Mouse (Mus musculus): ENCODE results near the gene Prrg4. TPM values are rescaled to one million over a fixed set of nuclear protein-coding genes. Genes with fewer than 3 reads are reported as not detected.
"Not testable (repeated sequence)": the region's sequence is repeated elsewhere in the genome, so short reads cannot be mapped to it uniquely, and the experiment has no call there.

Gene Prrg4
- polyA plus RNA-seq, 1 experiment from 2014 or later = 1.7 TPM

GRCm38 (mm10) chr2:104826191-104826590 lies 23.5 kb downstream of the Prrg4 start:
- H3K4me3 ChIP-seq (ENCODE audit: low read depth, low read length) = no peak overlapping the region
- H3K4me2 ChIP-seq (replicated peaks; ENCODE audit: low read depth, low read length) = no peak overlapping the region
- WGBS = 89% methylated on average over 4 of the region's 4 CpGs
- ATAC-seq (no peak), DNase-seq (ENCODE audit: low spot score) (no peak)
- H3K27ac ChIP-seq (ENCODE audit: low read length) = no peak overlapping the region
- no peaks in the 10 kb centered on the region for H3K4me1 ChIP-seq (ENCODE audit: insufficient read depth, low read depth, low read length)
- H3K27me3 ChIP-seq (replicated peaks; ENCODE audit: insufficient read depth, low read length) = no peaks in the 10 kb centered on the region
- no peaks in the 10 kb centered on the region; the same call in 1 of the 2 replicates for H3K36me3 ChIP-seq (ENCODE audit: insufficient read depth, low read length)
- TF ChIP-seq CTCF (IDR thresholded peaks at IDR 0.05) = no peak
- TF ChIP-seq EP300 (IDR thresholded peaks at IDR 0.05) = no peak
- no peak overlapping the region for H3K9ac ChIP-seq (replicated peaks; ENCODE audit: low read depth)
- H3K9me3 ChIP-seq (ENCODE audit: low read length) = no peaks in the 10 kb centered on the region

- H3K4me1 ChIP-seq (ENCODE audit: insufficient read depth, low read depth, low read length); H3K9ac ChIP-seq (replicated peaks; ENCODE audit: low read depth); ATAC-seq; H3K4me2 ChIP-seq (replicated peaks; ENCODE audit: low read depth, low read length); H3K9me3 ChIP-seq (ENCODE audit: low read length); H3K4me3 ChIP-seq (ENCODE audit: low read depth, low read length); H3K27me3 ChIP-seq (replicated peaks; ENCODE audit: insufficient read depth, low read length); H3K27ac ChIP-seq (ENCODE audit: low read length); DNase-seq (ENCODE audit: low spot score); H3K36me3 ChIP-seq (ENCODE audit: insufficient read depth, low read length): not testable (repeated sequence)
- WGBS = 93% methylated on average over 3 of the region's 3 CpGs
Observed at GRCm38 (mm10) chr2:104818763-104819162, 30.9 kb downstream of the Prrg4 start.

GRCm38 (mm10) chr2:104817555-104818330 lies 31.9 kb downstream of the Prrg4 start:
- Histone ChIP-seq H3K9ac (replicated peaks; ENCODE audit: low read depth) (peak overlapping the region; percentile 90), H3K9me3 (ENCODE audit: low read length) (no peaks in the 10 kb centered on the region), H3K27ac (ENCODE audit: low read length) (peak overlapping the region; percentile 95), H3K36me3 (ENCODE audit: insufficient read depth, low read length) (no peaks in the 10 kb centered on the region), H3K4me2 (replicated peaks; ENCODE audit: low read depth, low read length) (peak overlapping the region; percentile 96), H3K27me3 (replicated peaks; ENCODE audit: insufficient read depth, low read length) (no peaks in the 10 kb centered on the region), H3K4me1 (ENCODE audit: insufficient read depth, low read depth, low read length) (peaks cover 6% of the 10 kb centered on the region; the same call in 1 of the 2 replicates), H3K4me3 (ENCODE audit: low read depth, low read length) (peak overlapping the region; percentile 91)
- ATAC-seq (no peak), DNase-seq (ENCODE audit: low spot score) (peak; percentile 11)
- TF ChIP-seq CTCF (IDR thresholded peaks at IDR 0.05) (no peak), EP300 (IDR thresholded peaks at IDR 0.05) (no peak)
- 2% methylated on average over 15 of the region's 15 CpGs for WGBS

- ATAC-seq = peak; percentile 96
- DNase-seq (ENCODE audit: low spot score) = peak; percentile 95
- peaks cover 6% of the 10 kb centered on the region; the same call in 1 of the 2 replicates for H3K4me1 ChIP-seq (ENCODE audit: insufficient read depth, low read depth, low read length)
- peak overlapping the region; percentile 91 for H3K4me3 ChIP-seq (ENCODE audit: low read depth, low read length)
- WGBS = 1% methylated on average over 11 of the region's 51 CpGs
- peak overlapping the region; percentile 96 for H3K4me2 ChIP-seq (replicated peaks; ENCODE audit: low read depth, low read length)
- H3K27ac ChIP-seq (ENCODE audit: low read length) = peak overlapping the region; percentile 95
- H3K27me3 ChIP-seq (replicated peaks; ENCODE audit: insufficient read depth, low read length) = no peaks in the 10 kb centered on the region
- TF ChIP-seq EP300 (IDR thresholded peaks at IDR 0.05) (no peak), CTCF (IDR thresholded peaks at IDR 0.05) (peak; percentile 80)
- H3K9me3 ChIP-seq (ENCODE audit: low read length) = no peaks in the 10 kb centered on the region
- peak overlapping the region; percentile 90 for H3K9ac ChIP-seq (replicated peaks; ENCODE audit: low read depth)
- no peaks in the 10 kb centered on the region for H3K36me3 ChIP-seq (ENCODE audit: insufficient read depth, low read length)
Observed at GRCm38 (mm10) chr2:104816866-104817439, 32.7 kb downstream of the Prrg4 start.

GRCm38 (mm10) chr2:104816371-104816827 lies 33.3 kb downstream of the Prrg4 start, which contains the start of gene Qser1:
Qser1 (minus strand) TSS chr2:104816760.
- peak within 1 kb of the TSS; percentile 95 for H3K27ac ChIP-seq (ENCODE audit: low read length)
- peak within 1 kb of the TSS; percentile 91 for H3K4me3 ChIP-seq (ENCODE audit: low read depth, low read length)
- H3K4me1 ChIP-seq (ENCODE audit: insufficient read depth, low read depth, low read length) = peaks cover 6% of the 10 kb centered on the region; the same call in 1 of the 2 replicates
- ATAC-seq = no peak
- no peaks in the 10 kb centered on the region for H3K9me3 ChIP-seq (ENCODE audit: low read length)
- peak within 1 kb of the TSS; percentile 90 for H3K9ac ChIP-seq (replicated peaks; ENCODE audit: low read depth)
- no peak for DNase-seq (ENCODE audit: low spot score)
- H3K4me2 ChIP-seq (replicated peaks; ENCODE audit: low read depth, low read length) = peak within 1 kb of the TSS; percentile 96
- H3K27me3 ChIP-seq (replicated peaks; ENCODE audit: insufficient read depth, low read length) = no peaks in the 10 kb centered on the region
- TF ChIP-seq CTCF (IDR thresholded peaks at IDR 0.05) = no peak
- no peak for TF ChIP-seq EP300 (IDR thresholded peaks at IDR 0.05)
- H3K36me3 ChIP-seq (ENCODE audit: insufficient read depth, low read length) = no peaks in the 10 kb centered on the region
- WGBS = 3% methylated on average over 9 of the region's 50 CpGs

GRCm38 (mm10) chr2:104815561-104816370 lies 33.9 kb downstream of the Prrg4 start:
- no peaks in the 10 kb centered on the region for H3K36me3 ChIP-seq (ENCODE audit: insufficient read depth, low read length)
- DNase-seq (ENCODE audit: low spot score) = peak; percentile 55
- peak; percentile 25 for ATAC-seq

More at GRCm38 (mm10) chr2:104815561-104816370, 33.9 kb downstream of the Prrg4 start:
- H3K9ac ChIP-seq (replicated peaks; ENCODE audit: low read depth) = peak overlapping the region; percentile 90
- no peak; the same call in 1 of the 2 replicates for TF ChIP-seq CTCF (IDR thresholded peaks at IDR 0.05)
- TF ChIP-seq EP300 (IDR thresholded peaks at IDR 0.05) = no peak
- H3K4me1 ChIP-seq (ENCODE audit: insufficient read depth, low read depth, low read length) = peaks cover 6% of the 10 kb centered on the region; the same call in 1 of the 2 replicates
- H3K4me3 ChIP-seq (ENCODE audit: low read depth, low read length) = peak overlapping the region; percentile 91
- WGBS = under 1% methylated on average over 33 of the region's 33 CpGs
- no peaks in the 10 kb centered on the region for H3K9me3 ChIP-seq (ENCODE audit: low read length)
- H3K4me2 ChIP-seq (replicated peaks; ENCODE audit: low read depth, low read length) = peak overlapping the region; percentile 96
- no peaks in the 10 kb centered on the region for H3K27me3 ChIP-seq (replicated peaks; ENCODE audit: insufficient read depth, low read length)
- peak overlapping the region; percentile 95 for H3K27ac ChIP-seq (ENCODE audit: low read length)

Measured in lung, postnatal 0 days (tissue).